Mouse (Mus musculus) midbrain, embryonic 15.5 days (tissue): Measurements from ENCODE around the gene Gas2. TPM values are rescaled to one million over a fixed set of nuclear protein-coding genes. Genes with fewer than 3 reads are reported as not detected.

Experiments used
- ATAC-seq: fragments of 200-750 bp; cut with Nextera tagmentation; replicated peaks from 2 replicates; pipeline ENCODE4 v1.8.0; 2017; ENCODE audit warnings: moderate TSS enrichment
- H3K27ac ChIP-seq: fragments of 300-500 bp; sonication (generic); 2 replicates; pipeline ENCODE4 v1.5.1; 2015; ENCODE audit warnings: mild to moderate bottlenecking, inconsistent platforms
- H3K27me3 ChIP-seq: fragments of 300-500 bp; sonication (generic); replicated peaks from 2 replicates; pipeline ENCODE4 v1.6.1; 2015; ENCODE audit warnings: inconsistent platforms
- H3K36me3 ChIP-seq: fragments of 300-500 bp; sonication (generic); replicated peaks from 2 replicates; pipeline ENCODE4 v1.6.1; 2015; ENCODE audit warnings: inconsistent platforms
- H3K4me1 ChIP-seq: fragments of 300-500 bp; sonication (generic); 2 replicates; pipeline ENCODE4 v1.6.1; 2015; ENCODE audit warnings: inconsistent platforms
- H3K4me2 ChIP-seq: fragments of 300-500 bp; sonication (generic); 2 replicates; pipeline ENCODE4 v1.6.1; 2015; ENCODE audit warnings: inconsistent platforms, mild to moderate bottlenecking, moderate library complexity
- H3K4me3 ChIP-seq: fragments of 300-500 bp; sonication (generic); 2 replicates; pipeline ENCODE4 v1.5.1; 2015; ENCODE audit warnings: mild to moderate bottlenecking, inconsistent platforms
- H3K9ac ChIP-seq: fragments of 300-500 bp; sonication (generic); 2 replicates; pipeline ENCODE4 v1.6.1; 2015; ENCODE audit warnings: mild to moderate bottlenecking, inconsistent platforms
- H3K9me3 ChIP-seq: fragments of 300-500 bp; sonication (generic); 2 replicates; pipeline ENCODE4 v1.6.1; 2016; ENCODE audit warnings: inconsistent platforms
- WGBS: fragments of 180-500 bp; shearing (Covaris S2); methylation state at CpG from one replicate; pipeline ENCODE4 v1.1.7; 2015; ENCODE audit warnings: mixed read lengths; 5-methylcytosine and 5-hydroxymethylcytosine counted together
- polyA plus RNA-seq: library from polyadenylated mRNA; unstranded; fragments of >200 nt; fragmentation: Nextera tagmentation; extraction: Ambion mirVana; gene quantifications from 2 replicates; pipeline ENCODE4 v1.2.1, GENCODE M21; 2015

The Gas2 gene
- polyA plus RNA-seq = 15.5 and 17.2 TPM in 2 replicates

DNA sequence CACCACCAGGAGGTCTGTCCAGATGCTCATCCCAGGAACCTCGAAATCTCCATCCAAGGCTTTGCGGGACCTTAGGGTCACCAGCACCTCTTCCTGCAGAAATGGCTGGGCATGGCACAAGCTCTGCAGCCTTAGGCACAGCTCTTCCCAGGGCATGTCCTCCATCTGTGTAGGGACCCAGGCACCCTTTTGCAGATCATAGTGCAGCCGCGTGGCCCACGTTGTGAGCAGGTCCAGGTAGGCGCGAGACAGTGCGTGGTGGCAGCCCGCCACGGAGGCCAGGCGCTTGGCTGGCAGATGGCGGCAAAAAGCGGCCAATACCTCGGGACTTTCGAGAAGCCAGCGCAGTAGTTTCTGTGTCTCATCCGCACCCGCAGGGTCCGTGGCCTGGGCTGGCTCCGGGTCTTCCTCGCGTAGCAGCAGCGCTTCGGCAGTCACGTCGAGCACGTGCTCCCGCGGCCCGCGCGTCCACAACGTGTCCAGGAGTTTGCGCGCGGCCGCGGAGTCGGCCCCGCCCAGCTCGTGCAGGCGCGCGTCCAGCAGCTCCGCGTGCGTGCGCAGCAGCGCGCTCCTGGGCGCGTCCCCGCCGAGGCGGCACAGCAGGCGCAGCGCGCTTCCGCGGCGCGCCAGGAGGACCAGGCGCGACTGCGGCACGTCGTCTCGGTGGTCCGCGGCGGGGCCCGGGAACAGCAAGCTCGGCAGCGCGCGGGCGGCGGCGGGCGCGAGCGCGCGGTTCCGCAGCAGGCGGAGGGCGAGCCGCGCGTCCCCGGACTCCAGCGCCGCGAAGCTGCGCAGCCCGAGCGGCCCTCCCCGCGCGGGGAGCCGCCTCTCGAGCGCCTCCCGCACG lies at the start of gene Gas2:
TSS of gene Gas2 (plus strand) at position 766 of the 847 bp plus-strand sequence.
- ATAC-seq = peak; percentile 93
- H3K4me2 ChIP-seq = peak within 1 kb of the TSS; percentile 83
- no peaks in the 10 kb centered on the region for H3K36me3 ChIP-seq
- peak within 1 kb of the TSS; percentile 100 for H3K27ac ChIP-seq
- peak within 1 kb of the TSS; percentile 83 for H3K9ac ChIP-seq
- no peaks in the 10 kb centered on the region for H3K9me3 ChIP-seq
- H3K4me1 ChIP-seq = peaks cover 40% of the 10 kb centered on the region
- 7% methylated on average over 102 of the region's 105 CpGs for WGBS
- peak within 1 kb of the TSS; percentile 82 for H3K4me3 ChIP-seq
- no peaks in the 10 kb centered on the region for H3K27me3 ChIP-seq

DNA sequence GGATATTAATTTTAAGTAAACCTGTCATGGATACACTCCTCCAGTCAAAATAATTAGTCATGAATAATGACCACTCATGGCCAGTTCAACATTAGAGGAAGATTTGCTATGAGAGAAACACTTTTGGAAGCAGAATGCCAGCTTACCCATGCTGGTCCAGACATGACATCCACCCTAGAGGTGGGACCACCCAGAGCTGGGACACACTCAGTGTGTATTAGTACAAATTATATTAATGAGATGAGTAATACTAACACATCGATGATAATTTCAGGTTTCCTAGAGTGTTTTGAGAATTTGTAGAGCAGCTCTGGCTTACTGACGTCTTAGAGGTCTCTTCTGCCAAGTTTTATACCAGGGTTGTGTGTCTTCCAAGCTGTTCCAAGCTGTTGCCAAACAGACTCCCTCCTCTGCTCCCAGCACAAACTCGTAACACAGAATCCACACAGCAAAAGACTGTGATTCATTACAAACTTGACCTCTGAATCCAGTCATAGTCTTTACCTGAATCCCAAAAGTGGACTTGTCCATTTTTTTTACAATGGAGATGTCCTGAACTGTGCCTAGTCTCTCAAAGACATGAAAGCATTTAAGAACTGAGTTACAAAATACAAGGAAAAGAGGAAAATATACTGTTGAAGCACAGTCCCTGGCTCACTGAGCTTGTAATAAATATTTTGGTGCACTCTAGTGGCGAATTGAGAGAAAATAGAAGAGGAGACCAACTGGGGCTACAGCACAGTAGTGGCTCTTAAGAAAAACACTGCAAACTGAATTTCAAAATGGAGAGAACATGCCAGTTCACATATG lies 46.1 kb upstream of the Gas2 start:
- peak overlapping the region; percentile 39; the same call in 1 of the 2 replicates for H3K27ac ChIP-seq
- no peaks in the 10 kb centered on the region for H3K9me3 ChIP-seq
- H3K36me3 ChIP-seq = no peaks in the 10 kb centered on the region

DNA sequence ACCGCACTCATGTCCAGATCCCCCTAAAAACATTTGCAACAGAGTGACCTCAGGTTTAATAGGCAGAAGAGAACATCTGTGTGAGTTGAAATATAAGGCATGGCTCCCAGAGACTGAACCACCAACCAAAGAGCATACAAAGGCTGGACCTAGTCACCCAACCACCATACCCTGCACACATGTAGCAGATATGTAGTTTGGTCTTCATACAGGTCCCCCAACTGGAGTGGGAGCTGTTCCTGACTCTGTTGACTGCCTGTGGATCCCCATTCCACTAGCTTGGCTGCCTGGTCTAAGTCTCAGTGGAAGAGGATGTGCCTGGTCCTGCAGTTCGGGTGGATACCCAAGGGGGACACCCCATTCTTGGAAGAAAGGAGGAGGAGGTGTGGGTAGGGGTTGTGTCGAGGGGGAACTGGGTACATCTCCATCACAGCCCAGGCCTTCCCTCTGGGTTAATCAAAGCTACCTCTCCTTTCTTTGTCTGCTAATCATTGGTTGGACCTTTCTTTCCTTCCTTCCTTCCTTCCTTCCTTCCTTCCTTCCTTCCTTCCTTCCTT lies 45.5 kb upstream of the Gas2 start:
- no peak overlapping the region for H3K4me3 ChIP-seq
- H3K27ac ChIP-seq = no peak overlapping the region
- H3K4me2 ChIP-seq = no peak overlapping the region
- H3K27me3 ChIP-seq = no peaks in the 10 kb centered on the region
- H3K9ac ChIP-seq = no peak overlapping the region
- peaks cover 4% of the 10 kb centered on the region; the same call in 1 of the 2 replicates for H3K4me1 ChIP-seq
- ATAC-seq = peak; percentile 75
- no peaks in the 10 kb centered on the region for H3K9me3 ChIP-seq
- H3K36me3 ChIP-seq = no peaks in the 10 kb centered on the region
- WGBS = 66% methylated on average over 3 of the region's 3 CpGs

More for the DNA sequence above, 46.1 kb upstream of the Gas2 start:
- ATAC-seq = peak; percentile 94
- no peaks in the 10 kb centered on the region for H3K27me3 ChIP-seq
- no peak overlapping the region for H3K4me3 ChIP-seq
- H3K4me2 ChIP-seq = no peak overlapping the region
- no peak overlapping the region for H3K9ac ChIP-seq
- peaks cover 4% of the 10 kb centered on the region; the same call in 1 of the 2 replicates for H3K4me1 ChIP-seq
- whole genome bisulfite sequencing = 48% methylated on average over 4 of the region's 4 CpGs

DNA sequence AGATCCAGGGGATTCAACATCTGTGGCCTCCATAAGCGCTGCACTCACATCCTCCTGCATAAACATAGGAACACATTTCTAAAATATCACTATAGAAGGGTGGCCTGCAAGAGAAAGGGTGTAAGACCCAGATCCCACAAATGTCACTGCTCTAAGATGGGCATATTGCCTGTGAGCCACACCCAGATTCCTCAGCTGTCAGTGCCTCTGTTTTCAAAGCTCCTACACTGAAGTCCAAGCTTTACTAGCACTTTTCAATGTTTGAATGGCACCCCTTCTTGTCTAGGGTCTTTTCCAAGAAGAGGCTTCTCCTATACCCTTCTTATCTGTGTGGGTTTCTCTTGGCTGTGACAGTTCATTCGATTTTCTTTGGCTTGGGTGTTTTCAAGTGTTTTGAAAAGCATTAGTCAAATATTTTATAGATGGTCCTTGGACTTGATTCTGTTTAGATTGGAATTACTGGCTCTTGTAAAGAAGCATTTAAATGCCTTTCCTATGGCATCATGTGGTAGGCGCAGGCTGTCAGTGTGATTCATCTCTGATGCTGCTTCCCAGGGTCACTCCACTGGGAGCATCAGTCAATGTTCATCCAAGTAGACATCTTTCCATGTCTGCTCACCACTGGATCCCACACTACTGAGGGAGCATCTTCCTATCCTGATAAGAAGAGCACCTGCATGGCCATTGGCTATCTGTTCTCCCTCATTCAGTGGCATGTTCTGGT lies 43.4 kb upstream of the Gas2 start:
- H3K36me3 ChIP-seq = no peaks in the 10 kb centered on the region
- WGBS = 80% methylated on average over 3 of the region's 3 CpGs
- H3K27ac ChIP-seq = no peak overlapping the region
- no peak for ATAC-seq
- H3K27me3 ChIP-seq = no peaks in the 10 kb centered on the region
- H3K4me3 ChIP-seq = no peak overlapping the region
- no peak overlapping the region for H3K9ac ChIP-seq
- H3K4me2 ChIP-seq = no peak overlapping the region
- peaks cover 4% of the 10 kb centered on the region; the same call in 1 of the 2 replicates for H3K4me1 ChIP-seq
- no peaks in the 10 kb centered on the region for H3K9me3 ChIP-seq

DNA sequence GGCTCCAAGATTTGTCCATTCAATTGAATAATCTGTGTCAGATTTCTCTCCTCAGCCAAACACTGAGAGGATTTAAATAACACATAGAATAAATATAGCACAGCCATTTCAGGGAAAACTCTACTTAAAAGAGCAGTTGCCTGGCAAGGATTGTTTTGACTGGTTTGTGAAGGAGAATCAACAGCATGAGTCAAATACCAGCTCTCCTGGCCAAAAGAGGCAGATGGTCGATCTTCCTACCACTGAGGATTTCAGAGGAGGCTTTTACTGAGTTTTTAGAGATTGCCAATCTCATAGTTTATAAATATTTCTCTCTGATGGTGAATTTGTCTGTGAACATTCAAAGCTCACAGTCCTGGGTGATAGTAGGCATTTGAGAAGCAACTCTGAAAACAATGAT lies 41.9 kb upstream of the Gas2 start:
- Histone ChIP-seq H3K27me3 (no peaks in the 10 kb centered on the region), H3K4me1 (peaks cover 4% of the 10 kb centered on the region; the same call in 1 of the 2 replicates), H3K9me3 (no peaks in the 10 kb centered on the region), H3K27ac (no peak overlapping the region), H3K4me3 (no peak overlapping the region), H3K4me2 (no peak overlapping the region), H3K36me3 (no peaks in the 10 kb centered on the region), H3K9ac (no peak overlapping the region)
- 79% methylated on average over 1 of the region's 1 CpGs for WGBS
- ATAC-seq = no peak

DNA sequence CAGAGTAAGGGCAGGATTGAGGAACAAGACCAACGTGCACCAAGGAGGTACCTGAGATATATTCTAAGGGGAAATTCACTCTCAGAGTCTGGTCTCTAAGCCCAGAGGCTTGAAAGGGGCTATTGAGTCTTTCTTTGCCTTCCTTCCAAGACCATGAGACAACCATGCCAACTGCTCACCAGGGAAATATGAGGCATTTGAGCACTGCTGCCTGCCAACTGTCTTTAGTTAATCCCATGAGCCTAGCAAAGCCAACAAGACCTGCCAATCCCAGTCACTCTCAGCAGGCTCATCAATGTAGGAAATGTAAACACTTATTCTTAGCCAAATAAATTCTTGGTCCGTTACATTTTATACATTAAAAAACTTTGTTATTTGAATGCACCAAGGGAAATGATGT lies 40.3 kb upstream of the Gas2 start:
- Histone ChIP-seq H3K4me2 (no peak overlapping the region), H3K9ac (no peak overlapping the region), H3K9me3 (no peaks in the 10 kb centered on the region), H3K27ac (no peak overlapping the region), H3K4me3 (no peak overlapping the region), H3K27me3 (no peaks in the 10 kb centered on the region), H3K36me3 (no peaks in the 10 kb centered on the region), H3K4me1 (no peaks in the 10 kb centered on the region)
- 70% methylated on average over 2 of the region's 2 CpGs for WGBS
- no peak for ATAC-seq

DNA sequence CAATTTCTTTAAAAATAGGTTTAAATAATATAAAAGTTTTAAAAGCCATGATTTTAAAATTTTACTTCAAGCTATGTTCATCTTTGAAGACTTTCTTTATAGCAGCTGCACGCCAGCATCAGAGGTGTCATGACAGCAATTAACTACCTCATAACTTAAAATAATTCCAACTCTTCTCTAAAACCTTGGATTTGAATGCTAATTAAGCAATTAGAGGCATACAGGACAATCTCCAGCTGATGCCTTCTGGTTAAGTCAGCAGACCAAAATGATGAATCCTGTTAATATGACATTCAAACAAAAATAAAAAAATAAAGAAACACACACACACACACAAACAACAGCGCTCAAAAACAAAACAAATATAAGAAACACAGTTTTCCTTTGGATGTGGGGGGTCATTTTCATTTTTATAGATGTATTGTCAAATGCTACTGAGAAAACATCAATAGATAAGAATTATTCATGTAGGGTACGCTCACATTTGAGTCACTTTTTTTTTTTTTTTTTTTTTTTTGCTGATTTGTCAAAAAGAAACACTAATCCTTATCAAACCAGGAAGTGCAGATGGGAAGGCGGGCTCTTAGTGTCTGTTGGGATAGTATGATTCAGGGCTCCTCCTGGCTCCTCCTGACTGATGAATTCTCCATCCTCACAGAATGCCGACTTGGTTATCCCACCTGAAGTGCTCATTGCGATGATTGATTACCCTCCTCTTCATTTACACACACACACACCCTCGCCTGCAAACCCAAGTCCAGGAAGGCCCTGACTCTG lies 38.1 kb upstream of the Gas2 start:
- Histone ChIP-seq H3K36me3 (no peaks in the 10 kb centered on the region), H3K27me3 (no peaks in the 10 kb centered on the region), H3K27ac (peak overlapping the region; percentile 66), H3K9me3 (no peaks in the 10 kb centered on the region), H3K4me3 (no peak overlapping the region), H3K9ac (no peak overlapping the region), H3K4me2 (no peak overlapping the region), H3K4me1 (no peaks in the 10 kb centered on the region)
- 51% methylated on average over 7 of the region's 7 CpGs for WGBS
- peak; percentile 78 for ATAC-seq

DNA sequence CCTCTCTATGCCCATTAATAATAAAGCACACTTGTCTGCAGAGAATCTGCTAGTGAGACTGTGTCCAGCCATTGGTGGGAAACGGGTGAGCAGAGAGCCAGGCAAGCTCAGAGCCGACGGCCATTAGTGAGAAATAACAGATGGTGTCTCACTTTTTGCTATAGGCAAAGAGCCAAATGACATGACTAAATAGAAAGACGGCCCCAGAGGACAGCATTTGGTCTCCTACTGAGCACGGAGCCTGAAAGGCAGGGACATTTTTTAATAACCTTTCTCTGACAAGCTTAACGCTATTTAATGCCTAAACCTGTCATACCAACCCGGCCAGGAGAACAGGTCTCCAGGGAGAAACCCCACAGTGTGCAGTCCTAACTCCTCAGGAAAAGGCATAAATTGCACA lies 29.9 kb upstream of the Gas2 start:
- H3K4me1 ChIP-seq = peaks cover 12% of the 10 kb centered on the region
- H3K36me3 ChIP-seq = no peaks in the 10 kb centered on the region
- peak overlapping the region; percentile 18; the same call in 1 of the 2 replicates for H3K4me2 ChIP-seq
- H3K9me3 ChIP-seq = no peaks in the 10 kb centered on the region
- no peak overlapping the region for H3K4me3 ChIP-seq
- H3K27me3 ChIP-seq = no peaks in the 10 kb centered on the region
- 11% methylated on average over 7 of the region's 7 CpGs for WGBS
- peak overlapping the region; percentile 72 for H3K27ac ChIP-seq
- peak; percentile 88 for ATAC-seq
- H3K9ac ChIP-seq = no peak overlapping the region

DNA sequence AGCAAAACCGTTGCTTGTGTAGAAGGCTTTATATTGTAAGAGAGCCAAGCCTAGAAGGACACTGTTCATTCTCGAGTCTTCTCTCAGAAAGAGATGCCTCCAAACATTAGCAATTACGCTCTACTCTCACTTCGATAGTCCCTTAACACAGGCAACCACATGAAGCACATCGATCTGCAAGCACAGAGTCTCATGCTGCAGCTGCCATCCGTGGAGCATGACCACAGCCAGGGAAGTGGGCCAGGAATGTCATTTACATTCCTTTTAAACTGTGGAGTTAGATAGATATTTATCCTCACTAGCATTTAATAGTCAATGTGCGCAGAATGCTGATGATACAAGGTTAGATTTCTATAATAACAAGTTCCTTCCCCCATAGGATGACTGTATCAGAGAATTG lies 21.3 kb upstream of the Gas2 start:
- H3K27ac ChIP-seq = peak overlapping the region; percentile 16; the same call in 1 of the 2 replicates
- ATAC-seq = no peak
- WGBS = 61% methylated on average over 7 of the region's 7 CpGs

DNA sequence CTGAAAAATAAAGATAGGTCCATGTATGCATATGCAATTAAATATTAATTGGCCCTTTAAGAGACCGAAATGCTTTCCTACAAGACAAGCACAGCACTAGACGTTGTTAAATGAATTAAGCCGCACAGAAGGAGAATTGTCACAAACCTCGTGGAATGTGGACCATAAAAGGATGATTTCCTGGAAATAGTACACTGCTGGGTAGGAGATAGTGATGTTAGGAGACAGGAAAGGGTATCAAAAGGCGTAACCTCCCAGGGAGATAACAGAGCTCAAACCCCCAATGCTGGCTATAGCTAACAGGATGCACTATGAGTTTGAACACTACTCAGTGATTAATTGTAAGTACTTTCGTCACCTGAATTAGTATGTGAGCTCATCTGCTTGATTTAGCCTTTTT lies 10.9 kb upstream of the Gas2 start:
- 86% methylated on average over 6 of the region's 6 CpGs for WGBS
- H3K9ac ChIP-seq = no peak overlapping the region
- ATAC-seq = no peak
- no peaks in the 10 kb centered on the region for H3K9me3 ChIP-seq
- H3K4me3 ChIP-seq = no peak overlapping the region
- no peaks in the 10 kb centered on the region for H3K27me3 ChIP-seq
- H3K4me1 ChIP-seq = no peaks in the 10 kb centered on the region
- no peak overlapping the region for H3K27ac ChIP-seq
- no peak overlapping the region for H3K4me2 ChIP-seq
- no peaks in the 10 kb centered on the region for H3K36me3 ChIP-seq

More for the DNA sequence above, 21.3 kb upstream of the Gas2 start:
- Histone ChIP-seq H3K4me3 (no peak overlapping the region), H3K9me3 (no peaks in the 10 kb centered on the region), H3K27me3 (no peaks in the 10 kb centered on the region), H3K4me1 (peaks cover 7% of the 10 kb centered on the region; the same call in 1 of the 2 replicates), H3K4me2 (no peak overlapping the region), H3K36me3 (no peaks in the 10 kb centered on the region), H3K9ac (no peak overlapping the region)

DNA sequence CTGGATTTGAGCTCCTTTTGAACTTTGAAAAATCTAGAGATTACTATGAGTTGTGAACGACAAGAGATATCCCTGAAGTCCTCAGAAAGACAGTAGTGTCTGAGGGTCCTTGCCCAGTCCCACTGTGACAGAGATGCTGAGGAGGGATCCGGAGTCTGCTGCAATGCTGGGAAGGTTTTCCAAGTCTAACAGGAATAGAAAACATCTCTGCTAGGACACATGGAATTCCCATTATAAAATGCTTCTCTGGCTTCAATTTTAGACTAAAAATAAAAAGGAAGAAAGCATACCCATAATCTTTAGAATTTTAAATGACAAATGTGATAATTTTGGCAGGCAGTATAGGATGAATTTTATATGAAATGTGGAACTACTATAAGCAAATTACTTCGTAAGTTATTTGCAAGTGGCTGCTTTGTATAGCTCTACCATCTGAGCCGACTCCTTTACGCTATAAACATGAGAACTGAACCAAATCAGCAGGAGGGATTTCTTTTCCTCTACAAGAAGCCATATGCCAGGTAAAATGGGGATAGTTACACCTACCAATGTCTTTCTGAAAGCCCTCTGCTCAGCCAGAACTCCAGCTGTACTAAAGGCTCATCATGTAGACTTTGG lies 9.8 kb upstream of the Gas2 start:
- no peak overlapping the region for H3K27ac ChIP-seq
- no peak for ATAC-seq
- no peaks in the 10 kb centered on the region for H3K27me3 ChIP-seq
- no peaks in the 10 kb centered on the region for H3K9me3 ChIP-seq
- no peaks in the 10 kb centered on the region for H3K4me1 ChIP-seq
- H3K36me3 ChIP-seq = no peaks in the 10 kb centered on the region
- H3K4me3 ChIP-seq = no peak overlapping the region
- 91% methylated on average over 5 of the region's 5 CpGs for WGBS
- no peak overlapping the region for H3K4me2 ChIP-seq
- H3K9ac ChIP-seq = no peak overlapping the region
